Mouse (Mus musculus) ovary, adult 18-20 months (tissue): ENCODE results near the gene Cd8a.

Experiments
- DNase-seq: peaks from one replicate; pipeline ENCODE4 v3.0.0; 2022; ENCODE audit warnings: low spot score, mixed read lengths

Cd8a gene

GRCm38 (mm10) chr6:71371085-71371605 is 2.1 kb upstream of the Cd8a start:
- no peak for DNase-seq

- no peak for DNase-seq
Observed at GRCm38 (mm10) chr6:71372041-71372720, 1.0 kb upstream of the Cd8a start.

- DNase-seq: no peak
Observed at GRCm38 (mm10) chr6:71374311-71374829, 1.1 kb downstream of the Cd8a start.

GRCm38 (mm10) chr6:71374921-71375320 is 1.7 kb downstream of the Cd8a start:
- no peak for DNase-seq

GRCm38 (mm10) chr6:71376711-71377110 is 3.5 kb downstream of the Cd8a start:
- DNase-seq: no peak

GRCm38 (mm10) chr6:71381654-71382053 is 8.4 kb downstream of the Cd8a start:
- no peak for DNase-seq

GRCm38 (mm10) chr6:71390496-71390895 is 17.3 kb downstream of the Cd8a start:
- no peak for DNase-seq

- DNase-seq: no peak
Observed at GRCm38 (mm10) chr6:71396016-71396415, 22.8 kb downstream of the Cd8a start.

- no peak for DNase-seq
Observed at GRCm38 (mm10) chr6:71396761-71397160, 23.5 kb downstream of the Cd8a start.

GRCm38 (mm10) chr6:71398829-71399609 is 25.8 kb downstream of the Cd8a start:
- DNase-seq: no peak

- no peak for DNase-seq
Observed at GRCm38 (mm10) chr6:71414624-71415023, 41.4 kb downstream of the Cd8a start.

- no peak for DNase-seq
Observed at GRCm38 (mm10) chr6:71415446-71415845, 42.2 kb downstream of the Cd8a start.

- DNase-seq: no peak
Observed at GRCm38 (mm10) chr6:71418874-71419273, 45.6 kb downstream of the Cd8a start.

GRCm38 (mm10) chr6:71420848-71421247 is 47.6 kb downstream of the Cd8a start:
- DNase-seq: no peak

GRCm38 (mm10) chr6:71422162-71422561 is 48.9 kb downstream of the Cd8a start:
- DNase-seq: no peak

- no peak for DNase-seq
Observed at GRCm38 (mm10) chr6:71423116-71423515, 49.9 kb downstream of the Cd8a start.

GRCm38 (mm10) chr6:71425681-71426080 is 52.5 kb downstream of the Cd8a start:
- no peak for DNase-seq

- DNase-seq: no peak
Observed at GRCm38 (mm10) chr6:71427996-71428725, 54.9 kb downstream of the Cd8a start.
